Mouse (Mus musculus) olfactory bulb, adult 2 months (tissue): Measurements from ENCODE around the gene Ociad1. TPM values are rescaled to one million over a fixed set of nuclear protein-coding genes. Genes with fewer than 3 reads are reported as not detected.

Experiments
- H3K27ac ChIP-seq: fragments of 200-500 bp; 2 replicates; pipeline ENCODE4 v1.5.1; 2012; ENCODE audit warnings: low read depth, low read length; ENCODE audit not compliant: insufficient read depth
- H3K4me1 ChIP-seq: fragments of 200-500 bp; 2 replicates; pipeline ENCODE4 v1.6.1; 2012; ENCODE audit warnings: low read length; ENCODE audit not compliant: control insufficient read depth, insufficient read depth
- H3K4me3 ChIP-seq: fragments of 200-500 bp; 2 replicates; pipeline ENCODE4 v1.5.1; 2012; ENCODE audit warnings: mild to moderate bottlenecking, low read depth, low read length, moderate library complexity; ENCODE audit not compliant: insufficient read depth
- CTCF ChIP-seq: fragments of 200-500 bp; IDR thresholded peaks from 2 replicates; pipeline ENCODE4 v1.5.1; 2012; ENCODE audit warnings: low read depth, mild to moderate bottlenecking, low read length, moderate library complexity; ENCODE audit not compliant: insufficient read depth
- POLR2A ChIP-seq: fragments of 200-500 bp; IDR thresholded peaks from 2 replicates; pipeline ENCODE4 v1.6.1; 2012; ENCODE audit warnings: mild to moderate bottlenecking, low read depth, low read length, moderate library complexity; ENCODE audit not compliant: insufficient read depth
- WGBS: fragments of 180-500 bp; shearing (Covaris S2); methylation state at CpG from one replicate; pipeline ENCODE4 v1.1.7; 2018; 5-methylcytosine and 5-hydroxymethylcytosine counted together
- polyA plus RNA-seq: library from polyadenylated mRNA; stranded (reverse); fragments of >200 nt; gene quantifications from 2 replicates; pipeline ENCODE4 v1.2.4, GENCODE M21; 2012; ENCODE audit warnings: low replicate concordance; ENCODE audit not compliant: missing spikeins, insufficient read depth, insufficient read length

Gene Ociad1
- polyA plus RNA-seq, 1 experiment = 165 TPM

DNA sequence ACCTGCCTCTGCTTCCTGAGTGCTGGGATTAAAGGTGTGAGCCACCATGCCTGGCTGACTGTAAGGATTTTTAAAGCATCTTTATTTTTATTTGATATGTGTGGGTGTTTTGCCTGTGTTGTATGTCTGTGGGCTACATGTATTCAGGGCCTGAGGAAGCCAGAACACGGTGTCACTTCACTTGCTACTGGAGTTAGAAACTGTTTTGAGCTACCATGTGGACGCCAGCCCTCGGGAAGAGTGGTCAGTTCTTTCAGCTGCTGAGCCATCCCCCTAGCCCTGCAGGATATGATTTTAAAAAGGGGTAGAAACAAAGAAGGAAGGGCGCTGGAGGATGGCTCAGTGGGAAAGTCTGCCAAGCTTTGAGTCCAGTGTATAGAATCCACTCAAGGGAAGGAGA is 3.3 kb downstream of the Ociad1 start:
- H3K4me3 ChIP-seq = no peak overlapping the region
- peaks cover 7% of the 10 kb centered on the region for H3K4me1 ChIP-seq
- WGBS = 63% methylated on average over 4 of the region's 4 CpGs
- no peak for TF ChIP-seq CTCF
- no peak for TF ChIP-seq POLR2A
- no peak overlapping the region for H3K27ac ChIP-seq

DNA sequence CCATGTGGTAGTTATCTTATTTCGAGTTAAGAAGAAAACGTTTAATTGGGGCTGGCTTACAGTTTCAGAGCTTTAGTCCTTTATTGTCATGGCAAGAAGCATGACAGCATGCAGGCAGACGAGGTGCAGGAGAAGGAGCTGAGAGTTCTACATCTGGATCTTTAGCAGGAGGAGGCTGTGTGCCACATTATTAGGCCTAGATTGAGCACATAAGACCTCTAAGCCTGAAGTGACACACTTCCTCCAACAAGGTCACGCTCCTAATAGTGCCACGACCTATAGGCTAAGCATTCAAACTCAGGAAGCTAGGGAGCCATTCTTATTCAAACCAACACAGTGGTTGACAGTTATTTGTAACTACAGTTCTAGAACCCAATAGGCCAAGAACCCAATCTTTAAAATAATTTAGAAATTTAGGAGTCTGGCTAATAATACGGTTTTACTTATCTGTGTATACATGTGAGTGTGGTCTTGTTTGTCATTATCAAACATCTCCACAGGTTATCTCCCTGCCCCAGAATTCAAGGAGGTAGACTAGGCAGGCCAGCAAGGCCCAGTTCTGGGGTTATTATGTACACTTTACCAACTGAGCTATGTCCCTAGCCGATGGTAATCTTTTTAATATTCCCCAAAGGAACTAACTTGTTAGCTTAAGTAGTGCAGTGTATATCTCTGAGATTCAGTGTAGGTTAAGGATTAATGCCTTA is 9.2 kb downstream of the Ociad1 start:
- no peak overlapping the region for H3K27ac ChIP-seq
- no peak overlapping the region for H3K4me3 ChIP-seq
- TF ChIP-seq POLR2A = no peak
- TF ChIP-seq CTCF = no peak
- WGBS = 85% methylated on average over 7 of the region's 7 CpGs
- H3K4me1 ChIP-seq = no peaks in the 10 kb centered on the region

DNA sequence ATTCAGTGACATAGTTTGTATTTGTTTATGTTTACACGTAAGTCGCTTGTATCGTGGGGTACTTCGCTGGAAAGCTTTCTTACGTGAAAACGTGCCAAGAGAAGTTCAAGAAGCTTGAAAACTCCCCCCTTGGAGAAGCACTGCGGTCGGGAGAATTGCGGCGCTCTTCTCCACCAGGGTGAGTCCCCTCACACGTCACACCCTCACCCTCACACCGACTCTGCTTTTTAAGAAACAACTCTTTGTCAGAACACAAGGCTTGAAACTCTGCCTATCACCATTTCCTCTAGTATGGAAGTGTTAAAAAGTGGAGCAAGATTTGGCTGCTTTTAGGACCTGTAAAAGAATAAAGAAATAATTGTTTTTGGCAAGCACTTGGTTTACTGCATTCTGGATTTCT is 11.9 kb downstream of the Ociad1 start:
- 68% methylated on average over 12 of the region's 12 CpGs for WGBS
- no peak for TF ChIP-seq CTCF
- TF ChIP-seq POLR2A = no peak
- Histone ChIP-seq H3K4me1 (no peaks in the 10 kb centered on the region), H3K27ac (no peak overlapping the region), H3K4me3 (no peak overlapping the region)

DNA sequence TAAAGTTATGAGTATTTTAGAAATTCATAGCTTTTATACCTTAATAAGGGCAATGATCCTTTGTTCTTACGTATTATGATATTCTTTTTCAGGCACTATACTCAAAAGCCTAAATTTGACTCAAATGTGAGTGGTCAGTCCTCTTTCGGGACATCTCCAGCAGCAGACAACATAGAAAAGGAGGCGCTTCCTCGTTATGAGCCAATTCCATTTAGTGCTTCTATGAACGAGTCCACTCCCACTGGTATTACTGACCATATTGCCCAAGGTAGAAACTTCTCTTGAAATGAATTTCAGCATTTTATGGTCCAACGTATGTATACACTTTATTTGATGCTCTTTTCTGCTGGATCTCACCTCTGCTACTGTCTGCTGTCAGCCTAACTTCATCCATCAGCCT is 13.9 kb downstream of the Ociad1 start:
- no peak overlapping the region for H3K27ac ChIP-seq
- H3K4me1 ChIP-seq = 0 out of 2 replicates have a peak, but pooled peaks cover under 1% of the 10 kb centered on the region
- no peak overlapping the region for H3K4me3 ChIP-seq
- TF ChIP-seq CTCF (no peak), POLR2A (no peak)
- 91% methylated on average over 6 of the region's 6 CpGs for WGBS

DNA sequence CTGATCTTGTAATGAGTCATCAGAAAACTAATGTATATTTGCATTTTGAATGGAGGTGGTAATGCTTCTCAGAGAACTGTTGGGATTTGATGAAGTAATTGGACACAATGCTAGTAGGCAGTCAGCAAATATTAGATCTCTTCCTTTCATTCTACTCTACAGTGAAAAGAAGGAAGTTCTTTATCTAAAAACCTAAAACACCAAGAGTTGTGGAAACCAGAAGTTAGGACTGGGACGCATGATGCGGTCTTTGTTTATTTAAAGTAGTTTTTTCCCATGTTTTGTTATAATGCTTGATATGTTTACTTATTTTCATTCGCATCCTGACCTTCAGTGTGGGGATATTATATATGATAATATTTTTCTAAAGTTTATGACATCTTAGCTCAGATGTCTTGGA is 14.7 kb downstream of the Ociad1 start:
- Histone ChIP-seq H3K4me3 (no peak overlapping the region), H3K27ac (no peak overlapping the region), H3K4me1 (0 out of 2 replicates have a peak, but pooled peaks cover 2% of the 10 kb centered on the region)
- 93% methylated on average over 3 of the region's 3 CpGs for WGBS
- TF ChIP-seq CTCF = no peak
- no peak for TF ChIP-seq POLR2A

DNA sequence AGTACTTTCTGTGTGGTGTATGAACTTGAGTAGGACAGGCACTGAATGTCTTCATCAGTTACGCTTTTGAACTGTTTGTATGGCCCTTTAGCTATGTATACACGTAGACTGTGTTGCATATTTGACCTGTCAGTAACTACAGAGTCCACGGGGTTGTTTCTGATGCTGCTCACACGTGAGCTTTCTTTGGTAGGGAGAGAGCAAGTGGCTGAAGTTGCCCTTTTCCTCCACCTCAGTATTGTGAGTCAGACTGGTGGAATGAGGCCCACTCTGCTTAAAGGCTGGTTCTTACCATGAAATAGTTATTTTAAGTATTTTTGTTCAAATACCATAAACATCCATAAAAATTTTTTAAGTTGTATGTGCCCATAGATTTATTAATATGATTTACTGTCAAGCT is 16.9 kb downstream of the Ociad1 start:
- Histone ChIP-seq H3K27ac (no peak overlapping the region), H3K4me1 (0 out of 2 replicates have a peak, but pooled peaks cover 2% of the 10 kb centered on the region), H3K4me3 (no peak overlapping the region)
- 75% methylated on average over 4 of the region's 4 CpGs for WGBS
- TF ChIP-seq CTCF (no peak), POLR2A (no peak)

DNA sequence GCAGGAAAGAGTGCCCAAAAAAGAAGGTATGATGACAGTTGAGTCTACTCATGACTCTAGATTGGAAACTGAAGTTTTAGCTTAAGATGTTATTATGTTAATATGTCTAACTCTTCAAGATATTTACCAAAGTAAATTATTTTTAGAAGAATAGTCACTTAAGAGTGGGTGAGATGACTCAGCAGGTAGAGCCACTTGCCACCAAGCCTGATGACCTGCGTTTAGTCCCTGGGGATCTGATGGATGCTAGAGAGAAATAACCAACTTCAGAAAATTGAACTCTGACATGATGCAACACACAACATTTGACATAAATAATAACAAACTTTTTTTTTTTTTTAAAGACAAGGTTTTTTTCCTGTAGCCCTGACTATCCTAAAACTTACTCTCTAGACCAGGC is 17.8 kb downstream of the Ociad1 start:
- H3K4me1 ChIP-seq = 0 out of 2 replicates have a peak, but pooled peaks cover 2% of the 10 kb centered on the region
- TF ChIP-seq CTCF (no peak), POLR2A (no peak)
- no peak overlapping the region for H3K4me3 ChIP-seq
- WGBS = 52% methylated on average over 1 of the region's 1 CpGs
- no peak overlapping the region for H3K27ac ChIP-seq

DNA sequence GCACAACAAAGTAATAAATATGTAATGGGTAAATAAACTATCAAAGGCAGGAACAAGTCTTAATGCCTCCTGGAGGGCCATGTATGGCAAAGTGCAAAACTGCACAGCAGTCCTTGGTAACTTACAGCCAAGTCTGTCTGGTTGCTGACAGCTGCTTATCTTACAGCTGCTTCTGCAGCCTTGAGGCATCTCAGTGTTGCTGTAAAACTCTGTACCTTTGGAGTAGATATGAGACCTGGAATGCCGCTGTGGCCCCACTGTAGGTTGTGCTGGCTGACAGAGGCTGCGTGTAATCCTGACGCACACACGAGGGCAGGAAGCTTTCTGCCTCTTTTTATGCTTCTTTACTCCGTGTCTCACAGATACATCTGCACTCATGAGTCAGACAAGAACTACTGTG is 18.9 kb downstream of the Ociad1 start:
- Histone ChIP-seq H3K4me1 (0 out of 2 replicates have a peak, but pooled peaks cover 2% of the 10 kb centered on the region), H3K4me3 (no peak overlapping the region), H3K27ac (no peak overlapping the region)
- TF ChIP-seq CTCF (no peak), POLR2A (no peak)
- 46% methylated on average over 5 of the region's 5 CpGs for WGBS

DNA sequence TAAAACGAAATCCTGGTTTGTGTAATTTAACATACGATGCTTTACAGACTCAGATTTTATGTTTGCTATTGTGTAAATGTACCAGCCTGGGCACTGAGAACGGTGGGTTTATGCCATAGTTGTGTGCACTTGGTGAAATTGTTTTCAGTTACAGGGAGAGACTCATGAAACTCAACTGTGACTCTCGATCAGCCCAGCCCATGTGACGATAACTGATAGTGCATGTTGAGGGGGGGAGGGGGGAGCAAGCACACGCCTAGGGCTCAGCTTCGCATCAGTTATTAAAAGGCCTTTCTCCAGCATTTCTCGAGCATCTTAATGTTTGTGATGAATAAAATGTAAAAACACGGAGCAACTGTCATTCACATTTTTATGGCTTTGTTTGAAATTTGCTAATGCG is 21.0 kb downstream of the Ociad1 start:
- peaks cover 4% of the 10 kb centered on the region; the same call in 1 of the 2 replicates for H3K4me1 ChIP-seq
- TF ChIP-seq CTCF (no peak), POLR2A (no peak)
- H3K4me3 ChIP-seq = no peak overlapping the region
- H3K27ac ChIP-seq = no peak overlapping the region
- WGBS = 90% methylated on average over 10 of the region's 10 CpGs

DNA sequence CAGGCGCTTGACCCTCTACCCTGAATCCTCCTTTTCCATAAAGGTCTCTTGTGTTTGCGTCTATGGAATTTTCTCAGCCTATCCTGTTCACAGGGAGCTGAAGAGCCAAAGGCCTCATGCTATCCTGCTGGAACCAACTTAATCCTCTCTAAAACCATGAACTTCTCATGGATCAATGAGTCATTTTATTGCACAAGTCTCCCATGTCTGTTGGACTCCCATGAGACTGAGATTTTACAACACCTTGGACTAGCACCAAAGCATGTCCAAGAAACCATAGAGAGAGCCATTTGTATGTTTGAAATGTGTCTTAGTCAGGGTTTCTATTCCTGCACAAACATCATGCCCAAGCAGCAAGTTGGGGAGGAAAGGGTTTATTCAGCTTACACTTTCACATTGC is 22.1 kb downstream of the Ociad1 start:
- WGBS = 97% methylated on average over 2 of the region's 2 CpGs
- H3K27ac ChIP-seq = no peak overlapping the region
- no peak overlapping the region for H3K4me3 ChIP-seq
- peaks cover 4% of the 10 kb centered on the region; the same call in 1 of the 2 replicates for H3K4me1 ChIP-seq
- TF ChIP-seq POLR2A (no peak), CTCF (no peak)
